Mouse (Mus musculus) small intestine, adult 2 months (tissue): ENCODE results near the gene Agrp. TPM values are rescaled to one million over a fixed set of nuclear protein-coding genes. Genes with fewer than 3 reads are reported as not detected.
A peak's percentile ranks its signal among the peaks of the same experiment; 100 is the strongest.

Experiments used
- H3K27ac ChIP-seq: fragments of 200-500 bp; 2 replicates; pipeline ENCODE4 v1.5.1; 2012; ENCODE audit warnings: low read depth, low read length, control low read depth, inconsistent platforms; ENCODE audit not compliant: insufficient read depth
- H3K27me3 ChIP-seq: fragments of 200-500 bp; 2 replicates; pipeline ENCODE4 v1.6.1; 2012; ENCODE audit warnings: mild to moderate bottlenecking, moderate library complexity, low read length, inconsistent platforms; ENCODE audit not compliant: control insufficient read depth, insufficient read depth
- H3K36me3 ChIP-seq: fragments of 200-500 bp; 2 replicates; pipeline ENCODE4 v1.6.1; 2012; ENCODE audit warnings: mild to moderate bottlenecking, low read length, control low read depth, inconsistent platforms; ENCODE audit not compliant: control insufficient read depth, insufficient read depth
- H3K4me1 ChIP-seq: fragments of 200-500 bp; 2 replicates; pipeline ENCODE4 v1.6.1; 2012; ENCODE audit warnings: low read length, inconsistent platforms, mixed read lengths; ENCODE audit not compliant: control insufficient read depth, insufficient read depth, insufficient read length
- H3K4me3 ChIP-seq: fragments of 200-500 bp; 2 replicates; pipeline ENCODE4 v1.5.1; 2012; ENCODE audit warnings: low read depth, mild to moderate bottlenecking, control low read depth, inconsistent platforms, low read length, moderate library complexity
- CTCF ChIP-seq: fragments of 200-500 bp; IDR thresholded peaks from 2 replicates; pipeline ENCODE4 v1.5.1; 2012; ENCODE audit warnings: low read depth, mild to moderate bottlenecking, control low read depth, inconsistent platforms, low read length, moderate library complexity, mixed read lengths; ENCODE audit not compliant: insufficient replicate concordance, insufficient read length; ENCODE audit errors: extremely low read depth
- POLR2A ChIP-seq: fragments of 200-500 bp; IDR thresholded peaks from 2 replicates; pipeline ENCODE4 v1.6.1; 2012; ENCODE audit warnings: low read depth, mild to moderate bottlenecking, control low read depth, inconsistent platforms, low read length, moderate library complexity
- WGBS: fragments of 180-500 bp; shearing (Covaris S2); methylation state at CpG from one replicate; pipeline ENCODE4 v1.1.7; 2018; 5-methylcytosine and 5-hydroxymethylcytosine counted together
- polyA plus RNA-seq: library from polyadenylated mRNA; depleted of rRNA; stranded (reverse); fragments of >200 nt; gene quantifications from 2 replicates; pipeline ENCODE4 v1.2.3, GENCODE M21; 2012

The Agrp gene
- polyA plus RNA-seq, 1 experiment = 0.35 TPM

DNA sequence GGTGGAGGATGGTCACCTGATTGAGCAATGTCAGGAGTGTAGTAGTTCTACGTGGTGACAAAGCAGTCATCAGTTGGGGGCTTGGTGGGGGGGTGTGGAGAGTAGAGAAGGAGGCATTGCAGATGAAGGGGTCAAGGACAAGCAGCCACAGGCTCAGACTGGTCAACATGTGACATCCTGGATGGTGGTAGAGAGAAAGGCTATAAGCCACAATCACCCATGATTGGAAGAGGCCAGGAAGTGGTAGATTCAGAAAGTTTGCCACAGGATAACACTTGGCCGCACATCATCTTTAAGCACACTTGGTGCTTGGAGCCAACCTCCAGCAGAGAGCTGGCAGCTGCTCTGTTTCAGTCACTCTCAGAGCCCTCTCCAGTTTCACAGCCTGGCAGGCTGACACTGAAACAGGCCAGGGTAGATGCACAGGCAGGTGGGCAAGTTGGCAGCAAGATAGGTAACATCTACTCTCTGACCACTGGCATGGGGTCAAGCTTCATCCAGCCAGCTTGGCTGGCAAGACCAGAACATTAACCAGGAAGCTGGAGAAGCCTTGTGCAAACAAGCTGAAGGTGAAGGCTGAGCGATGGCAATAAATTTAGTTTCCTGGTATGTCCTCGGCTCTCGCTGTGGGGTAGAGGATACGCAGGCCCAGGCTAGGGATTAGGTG is 100.0 kb downstream of the Agrp start:
- 36% methylated on average over 6 of the region's 6 CpGs for WGBS
- H3K36me3 ChIP-seq = peaks cover 27% of the 10 kb centered on the region
- TF ChIP-seq POLR2A (no peak), CTCF (no peak)

GRCm38 (mm10) chr8:105536546-105536945 is 100.6 kb downstream of the Agrp start:
- Histone ChIP-seq H3K4me3 (no peak overlapping the region), H3K36me3 (peaks cover 25% of the 10 kb centered on the region), H3K27ac (no peak overlapping the region), H3K4me1 (peaks cover 20% of the 10 kb centered on the region; the same call in 1 of the 2 replicates), H3K27me3 (no peaks in the 10 kb centered on the region)
- TF ChIP-seq CTCF = no peak
- no peak for TF ChIP-seq POLR2A
- WGBS = 89% methylated on average over 3 of the region's 3 CpGs

More for the DNA sequence above, 100.0 kb downstream of the Agrp start:
- Histone ChIP-seq H3K27ac (peak overlapping the region; percentile 66), H3K27me3 (no peaks in the 10 kb centered on the region), H3K4me1 (peaks cover 20% of the 10 kb centered on the region; the same call in 1 of the 2 replicates), H3K4me3 (no peak overlapping the region)

GRCm38 (mm10) chr8:105533892-105534329 is 103.3 kb downstream of the Agrp start:
- Histone ChIP-seq H3K27ac (peak overlapping the region; percentile 35), H3K36me3 (peaks cover 28% of the 10 kb centered on the region), H3K4me3 (no peak overlapping the region), H3K27me3 (no peaks in the 10 kb centered on the region), H3K4me1 (peaks cover 20% of the 10 kb centered on the region; the same call in 1 of the 2 replicates)
- WGBS = 3% methylated on average over 1 of the region's 1 CpGs
- TF ChIP-seq CTCF = peak; percentile 77; the same call in 1 of the 2 replicates
- no peak for TF ChIP-seq POLR2A

DNA sequence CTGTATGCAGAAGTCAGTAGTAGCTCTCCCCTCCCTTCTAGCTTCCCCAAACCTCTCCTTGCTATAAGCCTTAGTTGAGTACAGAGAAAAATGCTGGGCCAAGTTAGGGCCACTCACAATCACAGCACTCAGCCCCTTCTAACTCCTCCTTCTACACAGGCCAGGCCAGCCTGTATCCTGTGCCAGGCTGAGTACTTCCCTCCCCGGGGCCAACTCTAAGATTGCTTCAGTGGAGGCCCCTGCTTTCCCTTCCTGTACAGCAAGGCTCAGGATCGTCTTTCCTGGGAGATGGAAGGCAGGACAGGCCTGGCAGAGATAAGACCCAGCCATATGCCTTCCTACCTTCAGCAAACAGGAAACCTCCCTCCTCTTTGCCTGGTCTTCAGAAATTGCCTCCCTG is 103.8 kb downstream of the Agrp start:
- peaks cover 28% of the 10 kb centered on the region for H3K36me3 ChIP-seq
- peak overlapping the region; percentile 35 for H3K27ac ChIP-seq
- WGBS = 10% methylated on average over 2 of the region's 2 CpGs
- no peak overlapping the region for H3K4me3 ChIP-seq
- peaks cover 20% of the 10 kb centered on the region; the same call in 1 of the 2 replicates for H3K4me1 ChIP-seq
- no peak for TF ChIP-seq CTCF
- TF ChIP-seq POLR2A = no peak
- no peaks in the 10 kb centered on the region for H3K27me3 ChIP-seq

DNA sequence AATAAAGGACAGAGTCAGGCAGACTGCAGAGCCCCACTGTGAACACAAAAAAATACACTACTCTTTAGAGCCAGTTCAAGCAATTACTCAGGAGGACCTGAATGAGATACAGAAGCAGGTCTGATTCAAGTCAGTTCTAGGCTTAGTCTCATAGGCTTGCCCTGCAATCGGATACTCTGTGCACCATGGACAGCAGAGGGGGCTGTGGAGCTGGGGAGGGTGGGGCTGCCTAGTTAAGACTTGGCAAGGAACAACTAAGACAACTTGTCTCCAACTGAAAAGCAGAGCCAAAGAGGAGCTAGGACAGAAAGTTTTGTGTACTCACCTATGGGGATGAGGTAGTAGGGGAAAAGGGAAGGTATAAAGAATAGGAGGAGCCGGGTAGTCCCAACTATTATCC is 105.4 kb downstream of the Agrp start:
- Histone ChIP-seq H3K27ac (no peak overlapping the region), H3K36me3 (peaks cover 16% of the 10 kb centered on the region), H3K4me3 (no peak overlapping the region), H3K4me1 (peaks cover 15% of the 10 kb centered on the region), H3K27me3 (no peaks in the 10 kb centered on the region)
- 38% methylated on average over 2 of the region's 2 CpGs for WGBS
- no peak for TF ChIP-seq POLR2A
- peak; percentile 69; the same call in 1 of the 2 replicates for TF ChIP-seq CTCF

- 93% methylated on average over 3 of the region's 3 CpGs for WGBS
- Histone ChIP-seq H3K4me3 (no peak overlapping the region), H3K4me1 (peaks cover 15% of the 10 kb centered on the region), H3K36me3 (peaks cover 24% of the 10 kb centered on the region), H3K27ac (no peak overlapping the region), H3K27me3 (no peaks in the 10 kb centered on the region)
- no peak for TF ChIP-seq CTCF
- TF ChIP-seq POLR2A = no peak
Measured at GRCm38 (mm10) chr8:105529271-105529670, 107.9 kb downstream of the Agrp start.

DNA sequence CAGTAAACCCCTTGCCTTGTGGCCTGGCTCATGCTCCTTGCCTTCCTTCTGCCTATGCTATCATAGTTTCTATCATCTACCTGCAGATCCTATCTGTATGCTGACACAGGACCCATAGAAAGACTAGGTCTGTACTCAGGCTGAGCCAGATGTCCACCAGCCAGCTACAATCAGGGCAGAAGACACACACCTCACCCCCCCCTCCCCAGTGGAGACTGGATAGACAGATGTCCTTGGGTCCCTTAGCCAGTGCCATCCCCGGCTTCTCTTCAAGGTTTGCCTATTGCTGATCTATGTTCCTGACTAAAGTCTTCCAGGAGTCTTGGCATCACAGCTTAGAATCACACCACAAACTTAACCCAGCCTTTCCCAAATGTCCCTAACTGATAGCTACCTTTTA is 109.0 kb downstream of the Agrp start:
- WGBS = 86% methylated on average over 1 of the region's 1 CpGs
- no peak for TF ChIP-seq CTCF
- TF ChIP-seq POLR2A = no peak
- H3K4me3 ChIP-seq = no peak overlapping the region
- no peak overlapping the region for H3K27ac ChIP-seq
- H3K36me3 ChIP-seq = peaks cover 29% of the 10 kb centered on the region
- H3K4me1 ChIP-seq = peaks cover 8% of the 10 kb centered on the region
- H3K27me3 ChIP-seq = no peaks in the 10 kb centered on the region

DNA sequence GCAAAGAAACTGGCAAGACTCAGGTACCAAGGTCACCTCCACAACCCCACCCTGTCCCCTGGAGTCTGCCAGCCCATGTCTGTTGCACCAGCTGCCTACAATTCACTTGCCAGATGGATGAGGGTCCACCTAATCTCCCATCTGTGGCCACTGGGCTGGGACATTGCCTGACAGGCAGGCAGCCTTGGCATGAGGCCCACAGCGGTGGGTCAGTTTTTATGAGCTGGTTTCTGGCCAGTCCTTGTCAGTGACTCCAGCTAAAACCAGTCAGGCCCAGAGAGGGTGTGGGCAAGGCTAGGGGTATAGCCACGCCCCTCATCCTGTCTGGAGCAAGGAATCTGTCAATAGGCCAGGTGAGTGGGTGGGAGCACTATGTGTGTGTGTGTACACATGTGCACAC is 110.1 kb downstream of the Agrp start:
- Histone ChIP-seq H3K27ac (no peak overlapping the region), H3K36me3 (peaks cover 36% of the 10 kb centered on the region), H3K4me3 (no peak overlapping the region), H3K4me1 (peaks cover 4% of the 10 kb centered on the region), H3K27me3 (no peaks in the 10 kb centered on the region)
- TF ChIP-seq CTCF = no peak
- TF ChIP-seq POLR2A = no peak
- WGBS = 54% methylated on average over 2 of the region's 2 CpGs
